Mouse (Mus musculus) sigmoid colon, adult 10 weeks (tissue): ENCODE measurements around the gene Fam81a. TPM values are rescaled to one million over a fixed set of nuclear protein-coding genes. Genes with fewer than 3 reads are reported as not detected.

Experiments used
- polyA plus RNA-seq: library from polyadenylated mRNA; stranded (reverse); fragments of 350-450 nt; fragmentation: Illumina TruSeq; extraction: RNeasy Lipid Tissue Mini Kit (QIAGEN cat#74804); gene quantifications from one replicate; pipeline ENCODE4 v1.2.3, GENCODE M21; 2014; ENCODE audit warnings: low read depth, low replicate concordance

The Fam81a gene
- polyA plus RNA-seq = 0.69 TPM

DNA sequence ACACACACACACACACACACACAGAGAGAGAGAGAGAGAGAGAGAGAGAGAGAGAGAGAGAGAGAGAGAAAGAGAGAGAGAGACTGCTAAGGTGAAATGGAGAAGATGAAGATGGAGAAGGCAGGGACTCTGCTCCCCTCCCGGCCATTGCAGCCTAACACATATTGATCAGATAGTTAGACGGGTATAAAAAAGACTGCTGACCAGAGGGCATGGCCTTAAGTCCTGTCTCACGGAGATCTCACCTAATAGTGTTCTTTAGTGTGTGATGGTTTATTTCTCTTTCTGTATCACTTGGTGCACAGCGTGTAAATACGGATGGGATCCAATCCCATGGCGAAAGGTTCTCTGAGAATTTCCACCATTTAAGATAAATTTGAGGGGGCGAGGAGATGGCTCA is at the start of gene Fam81a:
Gene Fam81a (minus strand): TSS at position 101 of the 400 bp plus-strand sequence.

Other genes starting within 250 kb of the Fam81a start
- gene Bnip2, start 153.1 kb downstream of the Fam81a start, polyA plus RNA-seq = 95.0 TPM
- gene Gtf2a2, start 130.0 kb downstream of the Fam81a start, polyA plus RNA-seq = 374 TPM
- gene Gcnt3, start 104.5 kb downstream of the Fam81a start, polyA plus RNA-seq = 87.6 TPM
- gene Myo1e, start 64.8 kb upstream of the Fam81a start, polyA plus RNA-seq = 44.2 TPM